Mouse (Mus musculus): ENCODE measurements around the gene Lix1.
A peak's percentile ranks its signal among the peaks of the same experiment; 100 is the strongest.

The Lix1 gene

GRCm38 (mm10) chr17:17402222-17403004 lies at the start of gene Lix1:
TSS of gene Lix1 (plus strand) at chr17:17402672.
- DNase-seq = peak; percentile 63

GRCm38 (mm10) chr17:17373550-17373917 lies 28.9 kb upstream of the Lix1 start:
- DNase-seq = no peak

GRCm38 (mm10) chr17:17373918-17374910 lies 28.3 kb upstream of the Lix1 start, which contains the start of gene Riok2:
TSS of gene Riok2 (plus strand) at chr17:17374309.
- DNase-seq = peak; percentile 88

GRCm38 (mm10) chr17:17375581-17375980 lies 26.9 kb upstream of the Lix1 start:
- no peak for DNase-seq

GRCm38 (mm10) chr17:17383703-17384102 lies 18.8 kb upstream of the Lix1 start:
- no peak for DNase-seq

- DNase-seq = no peak
Measured at GRCm38 (mm10) chr17:17384502-17384901, 18.0 kb upstream of the Lix1 start.

GRCm38 (mm10) chr17:17386117-17386516 lies 16.4 kb upstream of the Lix1 start:
- DNase-seq = no peak

GRCm38 (mm10) chr17:17391823-17392222 lies 10.6 kb upstream of the Lix1 start:
- no peak for DNase-seq

GRCm38 (mm10) chr17:17392863-17393262 lies 9.6 kb upstream of the Lix1 start:
- no peak for DNase-seq

- DNase-seq = no peak
Measured at GRCm38 (mm10) chr17:17393300-17393699, 9.2 kb upstream of the Lix1 start.

GRCm38 (mm10) chr17:17394336-17394735 lies 8.1 kb upstream of the Lix1 start:
- DNase-seq = peak; percentile 88

GRCm38 (mm10) chr17:17396869-17397268 lies 5.6 kb upstream of the Lix1 start:
- DNase-seq = no peak

- DNase-seq = no peak
Measured at GRCm38 (mm10) chr17:17398664-17399063, 3.8 kb upstream of the Lix1 start.

GRCm38 (mm10) chr17:17403038-17403437 lies 566 bp downstream of the Lix1 start:
- DNase-seq = no peak

- DNase-seq = no peak
Measured at GRCm38 (mm10) chr17:17403578-17404112, 1.2 kb downstream of the Lix1 start.

GRCm38 (mm10) chr17:17404811-17405544 lies 2.5 kb downstream of the Lix1 start:
- DNase-seq = no peak

- no peak for DNase-seq
Measured at GRCm38 (mm10) chr17:17405606-17406005, 3.1 kb downstream of the Lix1 start.

- no peak for DNase-seq
Measured at GRCm38 (mm10) chr17:17408137-17408536, 5.7 kb downstream of the Lix1 start.

GRCm38 (mm10) chr17:17408720-17409478 lies 6.4 kb downstream of the Lix1 start:
- no peak for DNase-seq

GRCm38 (mm10) chr17:17409601-17410000 lies 7.1 kb downstream of the Lix1 start:
- peak; percentile 17 for DNase-seq

GRCm38 (mm10) chr17:17411443-17411842 lies 9.0 kb downstream of the Lix1 start:
- no peak for DNase-seq

GRCm38 (mm10) chr17:17412176-17412575 lies 9.7 kb downstream of the Lix1 start:
- DNase-seq = no peak

Measured in right cerebral cortex, postnatal 4 days (tissue).